Mouse (Mus musculus) T-helper 2 cell (primary cell): ENCODE data around the gene Smarcd2.

Experiments
- in situ Hi-C: fragments of 300-600 bp; cut with MboI, MseI; formaldehyde crosslinking; loops from one replicate; pipeline ENCODE4 v1.15.1; 2025; ENCODE audit warnings: high pct_unique_total_duplicates

Gene Smarcd2

DNA sequence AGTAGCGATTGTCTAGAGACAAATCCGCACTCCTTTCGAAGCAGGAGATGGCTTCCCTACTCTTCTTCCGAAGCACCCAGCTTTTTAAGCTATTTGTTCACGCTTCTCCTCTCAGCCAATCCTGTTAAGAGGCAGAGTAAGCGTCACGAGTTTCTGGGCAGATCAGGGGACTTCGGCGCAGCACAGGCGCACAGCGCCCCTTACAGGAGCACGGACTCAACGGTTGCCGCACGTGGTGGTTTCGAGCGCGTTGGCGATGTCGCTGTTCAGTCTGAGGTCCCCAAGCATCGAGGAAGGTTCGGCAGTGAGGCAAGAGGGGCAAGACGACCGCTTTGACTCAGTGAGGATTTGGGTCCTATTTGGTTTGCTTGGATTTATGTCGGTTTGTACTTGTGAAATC, 3.7 kb upstream of the Smarcd2 start, which contains the start of gene Tcam1:
Gene Tcam1 (plus strand): TSS at position 219 of the 400 bp plus-strand sequence.
- in situ Hi-C loops: no loop called here

GRCm38 (mm10) chr11:106274971-106275411, 2.2 kb upstream of the Smarcd2 start:
- in situ Hi-C loops: no loop called here

DNA sequence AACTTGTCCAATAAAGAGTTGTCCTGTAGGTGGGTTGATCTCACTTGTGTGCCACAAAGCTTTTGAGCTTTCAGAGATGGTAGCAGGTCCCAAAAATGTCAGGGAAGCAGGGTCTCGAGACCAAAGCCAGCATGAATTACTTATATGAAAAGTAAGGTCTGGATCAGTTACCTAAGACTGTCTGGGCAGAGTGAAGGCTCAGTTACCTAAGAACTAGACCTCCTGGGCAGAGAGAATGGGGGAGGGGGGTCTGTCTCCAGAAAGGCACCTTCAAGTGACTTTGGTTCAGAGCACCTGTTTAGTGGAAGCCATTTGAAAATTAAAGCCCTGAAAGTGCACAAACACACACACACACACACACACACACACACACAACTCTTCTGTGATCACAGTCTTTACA, 1.6 kb upstream of the Smarcd2 start:
- in situ Hi-C loops: no loop called here

DNA sequence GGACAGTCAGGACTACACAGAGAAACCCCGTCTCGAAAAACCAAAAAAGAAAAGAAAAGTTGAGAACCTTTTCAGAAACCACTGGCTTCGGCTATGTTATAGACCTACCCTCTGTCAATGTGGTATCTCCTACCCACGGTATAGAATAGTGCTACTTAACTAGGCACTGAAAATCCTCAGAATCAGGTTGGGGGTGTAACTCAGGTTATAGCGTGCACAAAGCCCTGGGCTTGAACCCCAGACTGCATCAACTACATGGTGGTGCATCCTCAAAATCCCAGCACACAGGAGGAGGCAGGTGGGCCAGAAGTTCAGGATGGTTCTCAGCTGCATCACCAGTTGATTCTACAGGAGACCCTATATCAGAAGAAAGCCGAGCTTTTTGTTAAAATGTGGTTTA, 1.0 kb upstream of the Smarcd2 start:
- in situ Hi-C loops: no loop called here

DNA sequence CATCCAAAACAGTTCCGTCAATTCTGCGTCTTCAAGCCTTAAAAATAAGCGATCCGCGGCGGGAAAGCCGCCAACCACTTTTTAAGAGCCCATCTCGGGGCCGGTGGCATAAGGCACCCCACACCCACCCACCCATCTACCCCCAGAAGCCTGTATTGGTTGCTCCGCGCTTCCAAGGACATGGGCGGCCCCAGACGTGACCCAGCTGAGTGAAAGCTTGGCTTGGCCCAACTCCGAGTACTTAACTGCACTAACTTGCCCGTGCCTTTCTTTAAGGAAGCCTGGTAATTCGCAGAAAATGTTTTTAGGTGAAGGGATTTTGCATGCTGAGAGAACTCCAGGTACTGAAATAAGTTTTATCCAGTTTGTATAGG, 526 bp upstream of the Smarcd2 start:
- in situ Hi-C loops: no loop called here

DNA sequence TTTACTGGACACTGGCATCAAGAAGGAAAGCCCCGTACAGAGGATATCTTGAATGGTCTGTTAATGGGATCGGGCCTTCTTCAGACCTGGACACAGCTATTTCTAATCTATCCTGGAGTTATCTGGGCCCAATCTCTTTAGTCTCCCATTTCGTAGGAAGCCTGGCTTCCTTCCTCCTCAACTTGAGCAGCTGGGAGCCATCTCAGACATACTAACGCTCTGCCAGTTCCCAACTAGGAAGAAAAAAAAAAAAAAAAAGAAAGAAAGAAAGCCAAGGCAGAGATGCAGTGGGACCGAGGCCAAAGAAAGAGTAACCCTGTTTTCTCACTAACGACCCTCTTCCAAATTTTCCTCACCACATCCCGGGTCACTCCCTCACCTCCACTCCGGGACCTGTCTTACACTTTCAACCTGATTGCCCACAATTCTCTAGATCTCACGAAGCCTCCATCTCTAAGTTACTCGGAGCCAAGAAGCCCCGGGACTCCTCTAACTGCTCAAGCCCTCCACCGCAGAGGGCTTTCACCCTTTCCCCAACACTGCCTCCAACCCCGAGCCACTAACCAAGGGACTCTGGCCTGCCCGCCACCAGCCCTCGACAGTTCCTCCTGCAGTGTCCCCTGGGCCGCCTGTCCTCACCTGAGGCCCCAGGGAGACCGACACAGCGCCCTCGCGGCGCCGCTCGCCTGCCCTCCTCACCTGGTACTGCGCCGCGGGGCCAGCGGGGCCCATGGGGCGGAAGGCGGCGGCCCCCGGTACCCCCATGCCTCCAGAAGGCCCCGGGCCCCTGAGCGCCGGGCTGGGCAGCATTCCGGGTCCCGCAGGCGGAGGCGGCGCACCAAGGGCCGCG, 753 bp downstream of the Smarcd2 start:
- in situ Hi-C loops: no loop called here

GRCm38 (mm10) chr11:106271131-106271793, 1.5 kb downstream of the Smarcd2 start:
- in situ Hi-C loops: no loop called here

DNA sequence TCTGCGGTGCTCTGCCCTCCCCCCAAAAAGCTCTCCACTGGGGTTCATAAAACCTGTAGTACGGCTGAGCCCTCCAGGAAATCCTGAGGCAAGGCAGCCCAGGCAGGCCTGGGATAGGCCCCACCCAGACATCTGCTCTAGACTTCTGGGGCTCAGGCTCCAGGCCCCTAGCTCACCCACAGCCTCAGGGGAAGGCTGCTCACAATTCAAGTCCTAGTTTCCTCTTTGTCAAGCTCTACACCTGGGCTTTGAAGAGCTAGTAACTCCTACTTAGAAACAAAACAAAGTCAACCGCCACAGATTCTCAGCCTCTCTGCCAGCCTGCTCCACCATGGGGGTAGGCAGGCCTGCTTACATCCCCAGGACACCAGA, 3.7 kb downstream of the Smarcd2 start:
- in situ Hi-C loops: no loop called here

DNA sequence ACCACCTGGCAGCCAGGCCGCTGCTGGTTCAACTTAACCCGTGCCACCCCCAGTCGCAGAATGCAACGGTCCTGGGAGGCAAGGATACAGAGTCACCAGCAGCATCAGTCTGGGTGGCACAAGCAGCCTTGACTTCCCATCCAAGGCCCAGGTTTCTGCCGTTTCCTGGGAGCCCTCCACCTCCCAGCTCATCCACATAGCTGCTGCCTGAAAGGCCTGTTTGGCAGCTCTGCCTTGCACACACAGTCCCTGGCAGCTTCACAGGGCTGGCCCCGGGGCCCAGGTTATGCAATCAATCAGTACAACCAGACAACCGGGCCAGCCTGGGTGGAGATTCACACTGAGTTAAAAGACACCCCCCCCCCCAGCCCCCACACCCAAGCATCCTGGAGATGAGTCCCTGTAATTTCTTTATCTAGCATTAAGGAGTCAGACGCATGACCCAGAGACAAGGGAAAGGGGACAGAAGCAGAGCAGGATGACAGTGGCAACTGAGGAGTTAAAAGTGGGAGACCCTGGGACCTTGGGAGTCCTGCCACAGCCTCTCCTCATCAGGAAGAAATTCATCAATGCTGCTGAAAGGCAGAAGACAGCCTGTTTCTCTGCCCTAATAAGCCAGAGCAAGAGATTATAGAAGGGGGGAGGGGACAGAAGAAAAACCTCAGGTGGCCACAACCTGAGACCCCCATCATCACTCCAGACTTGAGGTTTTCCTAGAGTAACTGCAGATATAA, 4.3 kb downstream of the Smarcd2 start:
- in situ Hi-C loops: no loop called here

DNA sequence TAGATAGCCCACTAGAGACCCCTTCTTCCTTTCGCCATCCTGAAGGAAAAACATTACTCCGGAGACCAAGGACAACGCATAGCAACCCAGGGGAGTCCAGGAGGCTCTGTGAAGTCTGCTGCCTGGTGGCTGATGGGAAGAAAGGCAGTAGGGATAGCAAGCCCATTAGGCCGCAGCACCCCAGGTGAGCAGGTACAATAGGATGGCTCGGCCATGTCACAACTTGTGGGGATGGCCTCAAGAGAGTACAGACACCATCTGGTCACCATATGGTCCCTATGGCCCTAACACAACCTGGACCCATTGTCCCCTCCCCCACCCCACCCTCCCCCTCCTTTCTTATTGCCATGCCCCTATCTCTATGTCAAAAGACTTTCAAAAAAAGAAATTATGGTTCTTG, 4.9 kb downstream of the Smarcd2 start:
- in situ Hi-C loops: no loop called here

DNA sequence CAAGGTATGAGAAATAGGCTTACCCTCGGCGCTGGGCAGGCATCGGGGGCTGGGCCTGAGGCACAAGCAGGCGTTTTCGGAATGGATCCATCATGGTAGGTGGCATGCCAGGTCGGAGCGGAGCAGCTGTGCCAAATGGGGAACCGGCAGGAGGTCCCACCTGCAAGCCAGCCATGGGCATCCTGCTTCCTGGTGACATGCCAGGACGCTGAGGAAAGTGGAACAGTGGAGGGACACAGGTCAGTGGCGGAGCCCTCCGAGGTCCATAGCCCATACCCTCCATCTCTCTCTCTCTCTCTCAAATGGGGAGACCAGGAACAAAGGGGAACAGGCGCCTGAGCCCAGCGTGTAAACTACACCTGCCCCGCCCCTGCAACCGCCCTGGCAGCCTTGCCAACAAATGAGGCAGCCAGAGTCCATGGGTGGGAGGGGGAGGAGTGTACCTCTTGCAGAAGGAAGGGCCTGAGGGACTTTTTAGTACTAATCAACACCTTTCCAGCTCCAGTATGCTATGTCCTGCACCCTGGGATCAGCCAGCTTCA, 5.4 kb downstream of the Smarcd2 start:
- in situ Hi-C loops: no loop called here

- in situ Hi-C loops: no loop called here
Observed at GRCm38 (mm10) chr11:106266431-106266830, 6.3 kb downstream of the Smarcd2 start.

DNA sequence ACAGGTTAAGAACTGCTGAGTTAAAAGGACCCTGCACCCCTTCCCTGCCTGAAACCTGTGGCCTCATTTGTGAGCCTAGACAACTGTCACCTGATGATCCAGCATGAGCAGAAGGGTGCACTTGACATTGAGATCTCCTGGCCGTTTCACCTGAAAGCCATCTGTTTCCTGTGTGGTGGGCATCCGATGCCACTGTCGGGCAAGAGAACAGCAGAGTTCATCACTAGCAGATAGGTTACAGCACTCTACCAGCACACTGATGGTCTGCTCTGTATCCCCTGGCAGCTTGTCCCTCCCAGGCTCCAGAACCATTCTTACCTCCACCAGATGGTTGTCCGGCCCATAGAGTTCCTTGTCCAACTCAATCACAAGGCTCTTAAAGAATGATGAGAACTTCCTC, 7.2 kb downstream of the Smarcd2 start:
- in situ Hi-C loops: no loop called here

DNA sequence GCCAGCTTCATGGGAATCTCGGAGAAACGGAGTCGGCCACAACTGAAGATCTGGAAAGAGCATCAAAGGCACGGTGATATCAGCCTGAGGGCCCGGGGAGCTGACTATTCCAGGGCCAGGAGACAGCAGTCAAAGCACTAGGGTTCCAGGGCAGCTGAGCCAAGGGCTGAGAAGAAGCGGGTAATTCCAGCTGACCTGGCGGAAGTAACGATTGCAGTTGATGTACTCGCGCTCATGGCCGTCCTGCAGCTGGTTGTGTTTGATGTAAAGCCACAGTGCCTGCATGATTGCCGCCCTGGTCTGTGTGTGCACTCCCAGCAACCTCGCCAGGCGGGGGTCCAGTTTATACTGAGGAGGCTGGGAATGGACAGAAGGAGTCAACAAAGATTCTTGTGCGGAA, 7.8 kb downstream of the Smarcd2 start:
- in situ Hi-C loops: no loop called here

- in situ Hi-C loops: no loop called here
Observed at GRCm38 (mm10) chr11:106263963-106264362, 8.8 kb downstream of the Smarcd2 start.

DNA sequence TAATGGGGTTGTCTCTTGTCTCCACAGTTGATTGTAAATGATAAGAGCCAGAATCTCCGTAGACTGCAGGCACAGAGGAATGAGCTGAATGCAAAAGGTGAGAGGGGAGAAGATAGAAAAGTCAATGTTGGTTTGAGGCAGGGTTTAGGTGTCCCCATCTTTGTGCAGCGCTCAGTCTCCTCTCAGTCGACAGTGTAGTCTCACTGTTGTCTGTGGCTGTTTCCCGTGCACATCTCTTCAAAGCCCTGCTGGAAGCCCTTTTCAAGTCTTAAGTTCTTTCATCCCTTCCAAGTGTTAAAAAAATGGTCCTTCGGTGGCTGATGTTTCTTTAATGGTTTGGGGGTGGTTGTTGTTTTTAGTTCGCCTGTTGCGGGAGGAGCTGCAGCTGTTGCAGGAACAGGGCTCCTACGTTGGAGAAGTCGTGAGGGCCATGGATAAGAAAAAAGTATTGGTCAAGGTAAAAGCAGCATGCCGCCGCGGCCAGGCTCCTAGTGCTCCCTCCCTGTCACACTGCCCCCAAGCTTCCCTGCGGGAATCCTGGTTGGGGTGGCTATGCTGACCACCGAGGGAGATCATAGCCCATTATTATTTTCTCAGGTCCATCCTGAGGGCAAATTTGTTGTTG, 11.8 kb downstream of the Smarcd2 start:
- in situ Hi-C loops: no loop called here

GRCm38 (mm10) chr11:106256775-106257174, 16.0 kb downstream of the Smarcd2 start:
- in situ Hi-C loops: no loop called here

DNA sequence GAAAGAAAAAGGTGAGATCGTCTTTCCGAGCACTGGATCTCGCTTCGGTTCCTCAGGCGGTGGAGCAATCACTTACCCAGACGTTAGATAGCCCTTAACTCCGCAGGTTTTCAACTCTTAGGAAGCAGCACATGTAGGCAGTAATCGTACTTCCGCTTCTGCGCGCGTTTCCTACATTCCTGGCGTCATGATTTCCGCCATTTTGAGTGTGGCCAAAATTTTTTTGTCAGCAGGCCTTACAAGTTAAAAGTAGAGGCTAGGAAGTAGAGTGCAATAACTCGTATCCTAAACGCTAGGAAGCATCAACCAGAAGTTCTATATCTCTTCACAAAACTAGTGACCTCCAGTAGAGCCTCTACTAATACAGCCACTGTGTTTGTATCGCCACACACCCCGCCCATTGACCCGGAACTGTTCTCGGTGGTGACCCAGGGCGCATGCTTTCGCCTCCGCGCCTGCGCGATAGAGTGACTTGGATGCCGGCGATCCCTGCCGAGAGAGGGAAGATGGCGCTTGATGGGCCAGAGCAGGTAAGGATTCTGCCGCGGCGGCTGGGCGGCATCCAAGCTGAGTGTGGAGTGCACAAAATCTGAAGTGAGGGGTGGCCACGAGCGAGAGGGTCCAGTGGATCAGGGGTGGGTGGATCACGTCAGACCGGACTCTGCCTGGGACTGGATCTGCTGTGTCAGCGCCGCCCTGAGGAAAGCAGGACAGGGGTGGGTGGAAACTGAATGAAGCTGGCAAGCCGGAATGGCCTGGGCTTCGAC, 16.9 kb downstream of the Smarcd2 start, which contains the start of the genes Ftsj3 and Psmc5:
Gene Ftsj3 (minus strand): TSS at position 395 of the 767 bp plus-strand sequence.
Gene Psmc5 (plus strand): TSS at position 470 of the 767 bp plus-strand sequence.
- in situ Hi-C loops: no loop called here

DNA sequence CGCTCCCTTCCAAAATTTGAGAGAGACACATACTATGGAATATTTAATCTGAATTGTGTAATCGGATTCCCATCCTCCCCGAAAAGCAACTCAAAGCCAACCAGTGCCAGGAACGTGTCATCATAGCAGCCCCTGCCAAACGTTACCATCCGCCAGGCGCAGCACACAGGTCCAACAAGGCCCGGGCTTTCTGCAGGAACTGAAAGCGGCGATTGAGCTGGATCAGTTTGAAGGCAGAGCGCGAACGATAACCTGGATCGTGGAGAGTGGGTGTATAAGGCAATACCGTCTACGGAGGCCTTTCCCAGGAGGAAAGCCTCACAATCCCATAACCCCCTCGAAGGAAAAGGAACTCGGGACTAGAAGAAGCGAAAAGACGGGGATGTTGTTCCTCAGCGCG, 17.6 kb downstream of the Smarcd2 start:
- in situ Hi-C loops: no loop called here

GRCm38 (mm10) chr11:106254767-106255166, 18.0 kb downstream of the Smarcd2 start:
- in situ Hi-C loops: loop anchor here (5.0 kb wide), 1 partner anchor 42 kb away; no protein-coding TSS in a partner anchor

DNA sequence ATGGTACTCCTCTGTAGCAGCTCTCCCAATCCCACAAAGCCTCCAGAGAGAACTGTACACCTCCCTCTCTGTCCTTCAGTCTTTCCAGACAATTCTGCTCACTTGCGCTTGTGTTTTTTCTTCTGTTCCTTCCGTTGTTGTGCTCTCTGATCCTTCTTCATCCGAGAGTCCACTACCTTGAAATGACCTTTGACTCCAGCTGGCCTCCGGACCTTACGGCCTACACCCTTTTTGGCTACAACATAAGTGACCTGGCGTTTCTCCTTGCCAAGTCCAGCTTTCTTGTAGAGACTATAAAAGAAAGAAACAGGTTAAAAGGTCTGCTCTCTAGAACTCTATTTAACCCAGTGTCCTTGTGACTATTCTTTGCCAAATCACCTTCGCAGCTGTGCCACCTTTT, 23.4 kb downstream of the Smarcd2 start:
- in situ Hi-C loops: no loop called here
